Mouse (Mus musculus) B cell, adult 2 months (primary cell): Measurements from ENCODE around the gene Vdac1.

Source experiments
- DNase-seq, 2 experiments: peaks; one replicate each; pipeline ENCODE4 v3.0.0; 2022

The Vdac1 gene

GRCm38 (mm10) chr11:52421053-52421778 is 60.6 kb downstream of the Vdac1 start:
- peak; percentile 64 to 65 for DNase-seq

DNA sequence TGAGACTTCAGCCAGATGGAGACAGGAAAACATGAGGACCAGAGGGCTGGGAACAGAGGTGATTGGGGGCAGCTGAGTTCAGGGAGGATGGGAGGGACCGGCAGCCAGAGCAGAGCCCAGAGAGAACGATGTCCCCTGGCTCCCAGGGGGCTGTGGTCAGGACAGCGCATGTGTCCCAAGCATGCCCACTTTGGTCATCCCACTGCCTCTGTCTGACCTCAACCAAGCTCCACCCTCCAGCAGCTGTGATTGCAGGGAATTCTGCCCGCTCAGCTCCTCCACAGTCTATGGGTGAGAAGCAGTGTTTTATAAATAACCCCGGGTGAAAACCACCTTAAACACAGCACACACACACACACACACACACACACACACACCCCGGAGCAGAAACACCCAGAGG is 68.8 kb downstream of the Vdac1 start:
- DNase-seq = no peak

DNA sequence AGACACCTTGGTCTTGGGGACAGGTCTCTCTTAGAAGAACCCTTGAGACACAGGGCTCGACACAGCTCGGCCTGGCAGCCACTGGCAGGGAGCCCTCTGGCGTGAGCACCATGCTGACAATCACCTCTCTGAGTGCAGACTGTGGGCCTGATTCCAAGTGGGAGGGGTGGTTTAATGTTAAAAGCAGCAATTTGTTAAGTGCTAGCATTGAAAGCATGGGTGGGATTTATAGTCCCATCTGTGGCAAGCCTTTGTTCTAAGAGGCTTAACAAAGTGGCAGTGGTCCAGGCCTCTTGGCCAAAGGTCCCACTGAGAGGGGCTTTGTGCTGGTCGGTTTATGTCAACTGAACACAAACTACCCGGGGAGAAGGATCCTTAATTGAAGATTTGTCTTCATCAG is 70.9 kb downstream of the Vdac1 start:
- no peak for DNase-seq

- no peak for DNase-seq
Observed at GRCm38 (mm10) chr11:52432148-52432547, 71.5 kb downstream of the Vdac1 start.

DNA sequence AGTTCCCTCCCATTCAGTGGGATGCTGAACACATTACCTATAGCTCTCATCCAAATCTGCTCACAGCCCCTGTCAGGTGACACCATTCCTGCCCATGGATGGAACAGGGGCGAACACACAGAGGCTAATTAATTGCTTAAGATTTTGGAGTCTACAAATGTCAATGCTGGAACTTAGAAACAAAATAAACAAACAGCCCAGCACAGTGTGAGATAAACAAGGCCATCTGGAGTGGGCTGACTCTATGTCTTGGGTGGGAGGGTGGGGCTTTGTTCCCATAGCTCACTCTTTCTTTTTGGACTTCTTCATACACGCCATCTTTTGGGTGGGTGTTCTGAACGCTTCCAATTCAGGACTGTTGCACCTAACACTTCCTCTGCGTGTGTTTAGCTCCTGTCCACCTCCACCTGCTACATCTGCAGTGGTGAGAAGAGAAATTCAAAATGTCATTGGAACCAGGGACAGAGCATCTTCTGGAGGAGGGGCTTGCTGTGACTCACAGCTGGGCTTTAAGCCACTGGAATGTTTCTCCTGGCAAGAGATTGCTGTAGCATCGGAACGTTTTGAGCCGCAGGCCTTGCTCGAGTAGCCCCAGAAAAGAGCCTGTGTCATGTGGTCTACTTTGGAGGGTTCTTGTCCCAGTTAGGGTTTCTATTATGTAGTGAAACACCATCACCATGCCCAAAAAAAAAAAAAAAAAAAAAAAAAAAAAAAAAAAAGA is 72.6 kb downstream of the Vdac1 start:
- no peak for DNase-seq

DNA sequence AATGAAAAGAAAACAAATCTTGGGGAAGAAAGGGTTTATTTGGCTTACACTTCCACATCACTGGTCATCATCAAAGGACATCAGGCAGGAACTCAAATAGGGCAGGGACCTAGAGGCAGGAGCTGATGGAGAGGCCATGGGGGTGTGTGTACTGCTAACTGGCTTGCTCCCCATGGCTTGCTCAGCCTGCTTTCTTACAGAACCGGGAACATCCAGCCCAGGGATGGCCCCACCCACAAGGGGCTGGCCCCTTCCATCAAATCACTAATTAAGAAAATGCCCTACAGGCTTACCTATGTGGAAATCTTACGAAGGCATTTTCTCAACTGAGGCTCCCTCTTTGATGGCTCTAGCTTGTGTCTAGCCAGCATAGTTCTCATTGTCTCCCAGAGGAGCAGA is 73.1 kb downstream of the Vdac1 start:
- DNase-seq = no peak

GRCm38 (mm10) chr11:52435466-52435865 is 74.8 kb downstream of the Vdac1 start:
- DNase-seq = no peak

DNA sequence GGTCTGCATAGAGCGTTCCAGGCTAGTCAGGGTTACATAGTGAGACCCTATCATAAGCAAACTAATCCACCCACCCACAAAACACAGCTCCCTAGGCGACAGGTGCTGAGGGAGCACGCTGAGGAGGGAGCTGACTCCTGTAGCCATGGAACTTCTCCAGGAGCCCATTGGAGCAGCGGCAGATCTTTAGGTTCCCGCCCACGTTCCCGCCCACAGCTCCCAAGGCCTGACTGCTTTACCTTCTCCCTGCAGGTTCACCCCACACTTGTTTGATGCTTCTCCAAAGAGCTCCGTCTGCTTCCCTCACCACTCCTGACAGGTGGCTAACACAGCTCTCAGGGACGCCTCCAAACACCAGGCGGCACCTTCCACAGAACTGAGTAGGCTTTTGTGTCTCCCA is 76.5 kb downstream of the Vdac1 start:
- no peak for DNase-seq
